Mouse (Mus musculus) adrenal gland, postnatal 10 days (tissue): ENCODE measurements around the gene Gm21905. TPM values are rescaled to one million over a fixed set of nuclear protein-coding genes. Genes with fewer than 3 reads are reported as not detected.

Experiments
- DNase-seq: peaks from one replicate; pipeline ENCODE4 v3.0.0; 2021; ENCODE audit warnings: mixed read lengths
- long read RNA-seq, 2 experiments: library from polyadenylated mRNA; stranded (forward); transcript quantifications; one replicate each; pipeline ENCODE4 v2.0.0; 2021
- total RNA-seq, 2 experiments: library from RNA; stranded (reverse); gene quantifications; 2 replicates each; pipeline ENCODE4 v1.2.3; 2021

Gm21905 gene
- total RNA-seq, result not detected
- long read RNA-seq, experiment 1, result 0 reads
- long read RNA-seq, experiment 2, result 0 reads

DNA sequence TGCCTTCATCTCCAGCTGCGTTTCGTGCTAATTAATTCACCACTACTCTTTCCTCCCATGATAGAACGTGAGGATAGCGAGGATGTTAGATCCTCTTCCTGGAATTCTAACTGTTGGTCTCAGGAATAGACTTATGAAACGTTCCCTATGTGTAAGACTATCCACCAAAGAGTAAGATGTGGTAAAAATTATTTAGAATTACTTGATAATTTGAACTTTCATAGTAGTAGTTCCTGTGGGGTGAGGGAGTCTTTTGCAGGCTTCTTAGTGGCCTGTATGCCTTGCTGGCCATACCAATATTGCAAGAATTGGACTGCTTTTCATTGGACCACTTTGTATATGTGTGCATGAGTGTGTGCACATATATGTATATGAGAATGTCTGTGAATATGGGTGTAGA, at the start of gene Gm21905:
TSS of gene Gm21905 (minus strand) at position 101 of the 400 bp plus-strand sequence.
- no peak for DNase-seq

GRCm38 (mm10) chr5:67990426-67990825, 44.2 kb upstream of the Gm21905 start:
- DNase-seq, result no peak

DNA sequence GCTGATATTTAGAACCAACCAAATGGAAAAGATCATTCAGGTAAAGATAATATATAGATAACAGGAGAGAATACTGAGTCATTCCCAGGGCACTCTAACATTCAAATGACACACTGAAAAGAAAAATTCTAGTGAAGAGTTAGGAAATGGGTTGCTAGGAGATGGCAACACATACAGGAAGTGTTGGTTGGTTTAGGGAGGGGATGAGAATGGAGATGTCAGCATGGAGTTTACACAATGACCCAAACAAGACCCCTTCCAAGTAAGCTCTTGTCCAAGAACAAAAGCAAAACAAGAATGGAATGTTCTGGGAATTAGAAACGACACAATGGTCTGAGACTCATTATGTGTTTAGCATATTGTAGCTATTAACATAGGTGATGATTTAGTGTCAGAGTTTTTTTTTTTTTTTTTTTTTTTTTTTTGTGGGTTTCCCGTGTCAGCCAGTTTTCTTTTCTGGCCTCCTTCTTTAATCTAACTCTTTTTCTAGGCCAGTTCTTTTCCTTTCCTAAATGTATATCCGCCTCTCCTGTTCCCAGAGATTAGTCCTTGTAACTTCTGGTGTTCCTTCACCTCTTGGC, 35.8 kb upstream of the Gm21905 start:
- DNase-seq, result no peak

GRCm38 (mm10) chr5:67969536-67969935, 23.3 kb upstream of the Gm21905 start:
- DNase-seq, result no peak

GRCm38 (mm10) chr5:67961708-67962629, 15.7 kb upstream of the Gm21905 start:
- no peak for DNase-seq

- DNase-seq, result no peak
Observed at GRCm38 (mm10) chr5:67955486-67955885, 9.3 kb upstream of the Gm21905 start.

DNA sequence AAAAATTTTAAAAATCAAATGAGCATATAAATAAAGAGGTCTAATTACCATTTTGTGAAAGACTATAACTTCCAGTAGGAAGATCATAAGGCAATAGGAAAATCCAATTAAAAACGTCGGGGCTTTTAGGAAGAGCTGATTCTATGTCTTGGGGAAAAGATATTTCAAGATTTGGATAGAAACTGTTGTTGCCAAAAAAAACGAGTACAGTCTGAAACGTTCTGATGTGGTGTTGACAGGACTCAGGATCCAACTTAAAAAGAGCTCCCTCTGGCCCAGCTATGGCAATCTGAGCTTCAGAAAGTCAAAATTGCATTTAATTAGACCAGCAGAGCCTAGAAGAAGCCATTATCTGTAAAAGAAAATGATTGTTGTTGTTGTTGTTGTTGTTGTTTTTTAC, 7.9 kb upstream of the Gm21905 start:
- DNase-seq, result no peak

GRCm38 (mm10) chr5:67948074-67948473, 1.9 kb upstream of the Gm21905 start:
- no peak for DNase-seq

DNA sequence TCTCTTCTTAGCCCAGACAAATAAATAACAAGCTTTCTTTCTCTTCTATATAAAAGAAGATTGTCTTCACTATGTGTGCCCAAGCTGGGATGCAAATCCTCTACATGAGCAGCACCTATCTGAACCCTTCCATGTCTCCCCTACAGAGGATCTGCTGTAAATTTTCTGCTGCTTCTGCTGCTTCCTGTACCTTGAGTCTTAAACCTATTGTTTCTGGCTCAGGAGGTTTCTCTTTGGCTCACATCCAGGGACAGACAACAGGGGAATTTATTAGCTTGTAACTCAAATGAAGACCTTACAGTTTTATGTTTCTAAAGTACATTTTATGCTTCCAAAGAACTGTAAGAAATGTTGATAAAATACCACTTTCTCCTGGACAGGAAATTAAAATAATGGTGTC, 785 bp upstream of the Gm21905 start:
- DNase-seq, result no peak

DNA sequence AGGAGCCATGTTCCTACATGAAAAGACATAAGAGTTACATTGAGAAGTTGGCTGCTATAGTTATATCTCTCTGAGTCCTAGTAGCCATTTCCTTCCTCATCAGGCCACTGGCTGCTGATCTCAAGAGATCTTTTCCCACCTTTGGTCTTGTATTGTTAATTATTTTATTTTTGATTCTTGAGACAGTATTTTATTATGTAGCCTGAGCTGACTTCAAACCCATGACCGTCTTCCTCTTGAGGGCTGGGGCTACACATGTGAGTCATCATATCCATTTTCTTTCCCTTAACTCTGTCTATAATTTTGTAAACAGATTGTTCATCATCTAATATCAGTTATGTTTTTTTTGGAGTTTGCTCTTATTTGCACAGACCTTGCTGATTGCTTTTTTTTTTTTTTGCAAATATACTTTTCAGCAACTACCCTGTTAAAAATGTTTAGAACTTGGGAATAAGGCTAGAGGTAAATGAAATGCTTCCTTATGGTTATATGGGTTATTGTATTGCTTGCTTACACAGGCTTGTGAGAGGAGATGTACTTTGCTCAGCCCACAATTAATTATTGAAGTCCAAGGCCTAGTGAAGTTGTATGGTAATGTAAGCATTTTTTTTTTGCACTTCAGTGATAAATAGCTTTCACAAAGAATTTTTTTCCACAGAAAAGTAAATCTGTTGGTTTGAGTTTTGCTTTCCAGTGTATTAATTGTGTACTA, 2.0 kb downstream of the Gm21905 start:
- no peak for DNase-seq

- no peak for DNase-seq
Observed at GRCm38 (mm10) chr5:67943199-67943598, 3.0 kb downstream of the Gm21905 start.

- DNase-seq, result no peak
Observed at GRCm38 (mm10) chr5:67941369-67941768, 4.9 kb downstream of the Gm21905 start, which contains the start of gene Gm5108. Gene Gm5108 (plus strand): TSS chr5:67941669.

DNA sequence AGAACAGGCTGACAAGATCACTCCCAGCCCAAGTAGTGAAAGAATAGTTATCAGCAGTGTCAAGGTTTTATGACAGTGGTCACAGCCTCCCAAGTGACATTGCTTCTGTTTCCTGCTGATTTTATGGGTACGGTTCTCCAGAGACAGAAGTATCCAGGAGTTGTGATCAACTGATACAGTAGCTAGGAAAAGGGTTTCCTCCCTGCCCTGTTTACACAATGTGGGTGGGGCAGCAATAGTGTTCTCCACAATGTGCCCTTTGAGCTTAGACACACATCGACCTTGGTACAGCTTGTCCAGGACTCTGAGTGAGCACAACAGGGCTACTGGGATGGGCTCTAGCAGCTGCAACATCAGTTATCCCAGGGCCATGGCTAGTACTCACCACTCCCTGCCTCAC, 14.6 kb downstream of the Gm21905 start:
- DNase-seq, result no peak

DNA sequence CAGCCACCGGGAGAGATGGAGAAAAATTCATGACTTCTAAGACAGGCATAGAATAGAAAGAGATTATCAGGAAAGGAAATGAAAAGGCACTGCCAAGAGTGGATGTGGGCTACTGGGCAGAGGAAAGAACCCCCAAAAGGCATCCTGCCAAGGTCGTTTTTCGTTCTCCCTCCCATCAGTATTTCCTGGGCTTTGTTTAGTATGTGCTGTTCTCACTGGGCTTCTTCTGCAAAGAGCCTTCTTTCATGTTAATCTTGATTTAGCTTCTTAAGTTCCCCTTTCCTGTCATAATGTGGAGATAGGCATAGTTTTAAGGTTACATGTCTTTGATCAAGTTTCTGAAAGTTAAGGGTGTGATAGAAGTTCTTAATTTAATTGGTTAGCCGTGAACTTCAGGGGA, 15.6 kb downstream of the Gm21905 start:
- DNase-seq, result no peak

- DNase-seq, result no peak
Observed at GRCm38 (mm10) chr5:67904555-67904954, 41.7 kb downstream of the Gm21905 start.

DNA sequence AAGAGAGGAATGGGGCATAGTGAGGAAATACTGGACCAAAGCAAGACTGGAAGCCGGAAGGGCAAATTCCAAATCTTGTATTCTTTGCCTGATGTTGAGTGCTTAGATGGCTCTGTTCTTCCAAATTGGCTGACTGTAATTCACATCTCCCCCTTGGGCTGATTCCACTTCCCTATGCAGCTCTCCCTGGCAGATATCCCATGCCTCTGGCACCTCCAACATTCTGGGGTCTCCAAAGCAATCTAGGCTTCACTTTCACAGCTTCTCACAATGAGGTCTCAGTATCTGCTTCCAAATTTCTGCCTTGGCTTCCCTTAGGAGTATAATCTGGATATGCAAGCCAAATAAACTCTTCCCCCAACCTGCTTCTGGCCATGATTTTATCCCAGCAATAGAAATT, 47.3 kb downstream of the Gm21905 start:
- no peak for DNase-seq

DNA sequence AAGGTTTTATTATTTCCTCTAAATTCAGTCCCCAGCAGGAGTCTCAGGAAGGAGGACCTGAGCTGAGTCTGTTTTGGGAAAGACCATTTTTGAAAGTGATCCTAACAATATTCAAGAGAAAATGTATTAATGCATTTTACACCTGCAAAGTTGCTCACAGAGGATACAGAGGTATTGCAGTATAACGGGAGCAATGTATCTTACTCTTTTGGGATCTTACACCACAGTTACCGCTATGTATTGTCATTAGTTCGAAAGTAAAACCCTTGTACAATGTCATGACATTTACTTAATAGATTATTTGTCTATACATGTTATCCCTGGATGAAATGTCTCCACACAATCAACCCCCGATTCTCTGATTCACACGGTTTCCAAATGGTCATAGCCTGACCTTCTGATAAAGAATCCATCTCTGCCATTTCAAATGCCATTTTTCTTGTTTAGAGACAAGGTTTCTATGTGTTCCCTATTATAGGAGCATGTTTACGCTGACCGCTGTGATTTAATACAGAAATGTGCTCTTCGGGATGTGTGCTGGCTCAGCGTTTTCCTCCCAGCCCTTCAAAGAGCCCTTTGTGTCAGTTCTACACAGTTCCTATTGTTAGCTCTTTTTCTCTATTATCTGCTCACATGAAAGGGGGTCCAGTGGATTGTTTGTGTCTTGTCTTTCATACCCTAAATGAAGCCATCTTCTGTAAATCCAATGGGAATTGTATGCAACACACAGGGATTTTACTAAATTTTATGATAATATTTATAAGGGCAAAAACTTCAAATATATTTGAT, 61.6 kb downstream of the Gm21905 start:
- DNase-seq, result no peak

DNA sequence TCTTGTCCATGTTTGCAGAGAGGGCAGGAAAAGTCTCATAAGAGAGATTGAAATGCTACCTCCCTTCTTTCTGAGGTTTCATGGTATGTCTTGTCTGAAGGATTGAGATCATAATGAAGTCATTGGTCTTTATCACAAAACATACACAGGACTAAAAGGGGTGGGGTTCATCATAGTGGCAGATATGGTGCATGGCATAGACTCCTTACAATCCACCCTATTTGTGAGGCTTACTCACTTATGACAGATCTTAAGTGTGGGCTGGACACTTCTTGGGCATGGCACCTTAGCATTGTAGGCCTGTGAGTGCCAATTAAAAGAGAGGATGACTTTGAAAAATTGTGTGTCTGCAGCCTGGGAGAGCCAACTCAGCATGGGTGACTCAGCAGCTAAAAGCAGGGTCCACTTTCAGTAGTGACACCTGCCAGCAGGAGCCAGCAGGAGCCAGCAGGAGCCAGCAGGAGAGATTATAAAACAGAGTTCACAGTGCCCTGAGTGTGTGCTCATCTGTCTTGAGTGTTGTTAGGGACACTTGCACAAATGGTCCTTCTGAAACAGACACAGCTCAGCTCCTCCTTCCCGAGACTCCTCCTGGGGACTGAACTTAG, 62.6 kb downstream of the Gm21905 start:
- no peak for DNase-seq
